Mouse (Mus musculus) bone marrow, adult 2 months (tissue): ENCODE measurements around the gene Hoxb4.

ENCODE experiments used
- CTCF ChIP-seq: fragments of 200-500 bp; IDR thresholded peaks from 2 replicates; pipeline ENCODE4 v1.5.1; 2011; ENCODE audit warnings: low read length, control low read depth; ENCODE audit not compliant: control insufficient read depth, insufficient read depth
- POLR2A ChIP-seq: fragments of 200-500 bp; IDR thresholded peaks from 2 replicates; pipeline ENCODE4 v1.6.1; 2011; ENCODE audit warnings: low read depth, mild to moderate bottlenecking, control low read depth, low read length, borderline replicate concordance; ENCODE audit not compliant: control insufficient read depth

DNA sequence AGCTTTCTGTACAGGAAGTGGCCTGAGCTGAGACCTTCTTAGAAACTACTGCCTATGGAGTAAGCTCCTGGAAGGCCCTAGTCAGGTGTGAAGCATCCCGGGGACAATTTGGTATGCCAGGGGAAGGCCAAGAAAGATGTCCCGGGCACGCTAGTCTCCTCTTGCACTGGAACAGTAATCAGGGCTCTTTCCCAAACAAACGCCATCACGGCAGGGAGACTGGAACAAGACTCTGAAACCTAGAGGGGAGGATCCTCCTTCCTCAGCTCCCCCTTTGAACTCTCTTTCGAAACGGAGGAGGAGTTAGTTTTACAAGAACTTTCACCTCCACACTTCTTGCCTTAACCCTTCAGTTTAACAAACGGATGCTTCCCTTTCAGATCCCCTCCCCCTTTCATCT, 14.0 kb downstream of the Hoxb4 start:
- TF ChIP-seq CTCF (no peak), POLR2A (no peak)
